Mouse (Mus musculus) Patski (cell line): ENCODE data around the gene Gm9958. TPM values are rescaled to one million over a fixed set of nuclear protein-coding genes. Genes with fewer than 3 reads are reported as not detected.
A peak's percentile ranks its signal among the peaks of the same experiment; 100 is the strongest.

Experiments used
- ATAC-seq: fragments of 100-300 bp; one replicate; pipeline ENCODE4 v1.8.0; 2021
- CTCF ChIA-PET: fragments of 350-600 bp; sonication (Branson Sonifier 250); formaldehyde crosslinking; loops from one replicate; lab custom pipeline; 2022; ENCODE audit warnings: inconsistent platforms; lab: Charles Lee
- POLR2A ChIA-PET: fragments of 350-600 bp; sonication (Branson Sonifier 250); formaldehyde crosslinking; loops from one replicate; lab custom pipeline; 2022; ENCODE audit warnings: antibody characterized with exemption, inconsistent platforms; lab: Charles Lee
- DNase-seq: peaks from one replicate; pipeline ENCODE4 v3.0.0-alpha.2; 2011; ENCODE audit warnings: low read depth, low spot score
- H3K27me3 ChIP-seq: fragments of 371-371 bp; one replicate; pipeline ENCODE4 v1.5.1; 2021
- CTCF ChIP-seq: fragments of 100-300 bp; IDR thresholded peaks from one replicate; pipeline ENCODE4 v1.5.1; 2021
- in situ Hi-C: fragments of 300-500 bp; cut with MboI; formaldehyde crosslinking; loops from 3 replicates; pipeline ENCODE4 v1.11.1; 2018; ENCODE audit warnings: low pct_unique_long_range_greater_than_20kb, mixed read lengths
- polyA plus RNA-seq: library from polyadenylated mRNA; unstranded; gene quantifications from one replicate; pipeline ENCODE4 v1.2.3, GENCODE M21; 2021

The Gm9958 gene
- 1.8 TPM for polyA plus RNA-seq

DNA sequence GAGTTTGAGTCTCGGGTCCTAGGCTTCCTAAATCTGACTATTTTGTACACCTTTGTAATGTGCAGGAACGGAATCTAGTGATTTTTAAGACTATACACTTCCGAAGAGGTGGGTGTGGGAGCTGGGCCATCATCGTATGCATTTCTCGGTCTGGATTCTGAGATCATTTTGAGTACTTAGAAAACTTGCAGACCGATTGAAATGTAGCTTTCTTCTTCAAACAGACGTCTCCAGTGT, at the start of gene Gm9958:
Gm9958 (plus strand) TSS at position 138 of the 237 bp plus-strand sequence.
- ChIA-PET CTCF (interaction anchor here (0.9 kb wide), 1 partner anchor 149 kb away, joined by 3 read pairs; no protein-coding TSS in a partner anchor), POLR2A (interaction anchor here (0.8 to 1.4 kb wide), 2 partner anchors 11 to 133 kb away, joined by 3 read pairs; no protein-coding TSS in a partner anchor)
- no peaks in the 10 kb centered on the region for H3K27me3 ChIP-seq
- TF ChIP-seq CTCF: no peak
- no peak for ATAC-seq
- no peak for DNase-seq
- in situ Hi-C loops: loop anchor here (5.0 to 25.0 kb wide), 2 partner anchors 145 to 905 kb away; partner anchors contain the start of genes Cox18 and Gc

DNA sequence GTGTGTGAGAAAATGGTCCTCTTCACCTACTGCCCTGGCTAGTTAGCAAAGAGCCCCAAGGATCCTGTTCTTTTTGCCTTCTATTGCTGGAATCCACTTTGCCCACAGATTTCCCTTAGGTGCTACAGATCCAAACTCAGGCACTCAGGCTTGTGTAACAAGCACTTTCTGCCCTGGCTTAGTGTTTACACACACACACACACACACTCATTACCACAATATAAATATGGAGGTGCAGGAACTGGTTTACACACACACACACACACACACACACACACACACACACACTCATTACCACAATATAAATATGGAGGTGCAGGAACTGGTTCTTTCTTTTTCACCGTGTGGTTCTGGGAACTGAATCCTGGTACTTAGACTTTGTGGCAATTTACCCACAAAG, 35.9 kb upstream of the Gm9958 start:
- ChIA-PET CTCF (interaction anchor here (1.2 to 1.4 kb wide), 2 partner anchors 16 to 33 kb away, joined by 3 read pairs; no protein-coding TSS in a partner anchor), POLR2A (no interaction called here)
- DNase-seq (no peak), ATAC-seq (no peak)
- no peaks in the 10 kb centered on the region for H3K27me3 ChIP-seq
- in situ Hi-C loops: no loop called here
- TF ChIP-seq CTCF: no peak

- CTCF ChIA-PET: interaction anchor here (1.2 kb wide), 1 partner anchor 14 kb away, joined by 3 read pairs; no protein-coding TSS in a partner anchor
- no peaks in the 10 kb centered on the region for H3K27me3 ChIP-seq
- no peak for ATAC-seq
- POLR2A ChIA-PET: no interaction called here
- no peak for TF ChIP-seq CTCF
- no peak for DNase-seq
- in situ Hi-C loops: no loop called here
Measured at GRCm38 (mm10) chr5:90332478-90332877, 34.5 kb upstream of the Gm9958 start.

DNA sequence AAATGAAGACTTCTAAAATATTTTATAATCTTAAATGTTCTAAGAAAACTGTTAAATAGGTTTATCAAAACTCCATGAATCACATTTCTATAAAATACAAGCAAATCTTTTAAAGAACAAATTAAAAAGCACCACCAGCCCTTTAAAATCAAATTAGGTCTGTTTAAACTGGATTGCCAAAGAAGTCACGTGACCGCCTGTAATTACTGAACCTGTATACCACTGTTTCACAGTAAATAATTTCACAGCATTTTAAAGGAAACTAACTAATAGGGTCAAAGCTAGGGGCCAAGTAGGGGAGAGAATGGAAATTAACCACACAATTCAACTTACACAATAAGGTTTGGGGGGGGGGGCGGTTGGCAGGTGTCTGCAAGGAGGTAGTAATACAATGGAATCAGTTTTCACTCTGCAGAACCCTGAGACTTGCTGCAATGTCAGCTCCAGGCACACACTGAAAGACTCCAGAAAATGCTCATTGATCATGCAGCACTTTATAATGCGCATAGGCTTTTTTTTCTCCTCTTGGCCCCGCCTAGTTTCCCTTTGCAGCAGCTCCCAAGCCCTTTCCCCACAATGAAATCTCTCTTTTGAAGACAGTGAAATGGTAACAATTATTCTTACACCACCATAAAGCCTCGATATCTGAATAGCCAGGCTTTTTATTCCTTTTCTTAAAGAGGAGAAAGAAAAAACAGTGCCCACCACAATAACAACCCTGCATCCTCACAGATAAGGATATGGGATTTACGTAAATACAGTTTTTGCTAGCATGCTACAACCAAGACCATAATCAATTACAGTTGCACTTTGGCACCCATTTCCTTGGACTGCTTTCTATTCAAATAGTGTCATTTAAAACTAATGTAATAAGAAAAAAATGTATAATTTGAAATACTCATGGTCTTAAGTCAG, 28.6 kb upstream of the Gm9958 start:
- no peaks in the 10 kb centered on the region for H3K27me3 ChIP-seq
- ATAC-seq (no peak), DNase-seq (no peak)
- in situ Hi-C loops: no loop called here
- CTCF ChIA-PET: interaction anchor here (1.5 kb wide), 1 partner anchor 31 kb away, joined by 3 read pairs; no protein-coding TSS in a partner anchor
- POLR2A ChIA-PET: no interaction called here
- no peak for TF ChIP-seq CTCF

DNA sequence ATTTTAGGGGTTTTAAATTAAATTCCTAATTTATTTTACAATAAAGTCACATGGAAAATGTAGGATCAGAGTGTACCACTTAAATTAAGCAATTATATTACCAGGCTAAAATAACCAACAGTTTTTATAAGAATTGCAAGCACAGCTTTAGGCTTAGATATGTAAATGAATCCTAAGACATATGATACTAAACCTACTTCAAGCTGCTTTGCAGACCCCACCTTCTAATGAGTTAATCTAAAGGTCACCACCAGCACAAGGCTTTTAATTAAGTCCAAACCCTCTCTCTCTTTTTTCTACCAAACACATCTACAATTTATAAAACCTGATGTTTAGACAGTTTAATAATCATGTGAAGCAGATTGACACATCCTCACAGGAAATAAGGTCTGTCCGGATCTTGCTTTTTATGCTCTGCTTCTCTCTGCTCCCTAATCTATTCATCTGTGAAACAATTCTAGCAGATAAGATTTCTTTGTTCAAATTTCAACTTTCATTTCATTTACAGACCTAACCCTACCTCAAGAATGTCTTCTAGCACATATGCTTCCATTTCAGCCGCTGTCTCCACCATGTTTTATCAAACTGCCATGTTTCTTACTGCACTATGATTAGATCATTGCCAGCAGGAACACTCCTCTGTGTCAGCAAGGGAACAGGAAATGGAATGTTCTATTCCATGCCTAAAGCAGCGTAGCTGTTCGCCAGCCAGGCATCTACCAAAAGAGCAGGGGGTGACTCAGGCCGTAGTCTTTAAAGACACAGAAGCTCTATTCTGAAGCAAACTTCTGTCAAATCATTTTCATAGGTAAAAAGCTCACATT, 27.7 kb upstream of the Gm9958 start:
- in situ Hi-C loops: no loop called here
- ChIA-PET CTCF (interaction anchor here (0.6 to 6.9 kb wide), 6 partner anchors 10 to 32 kb away, joined by 3 to 41 read pairs (median 3); no protein-coding TSS in a partner anchor), POLR2A (interaction anchor here (0.6 kb wide), 1 partner anchor 31 kb away, joined by 9 read pairs; no protein-coding TSS in a partner anchor)
- DNase-seq: peak; percentile 50
- ATAC-seq: peak; percentile 100
- no peaks in the 10 kb centered on the region for H3K27me3 ChIP-seq
- TF ChIP-seq CTCF: no peak

- POLR2A ChIA-PET: interaction anchor here (0.6 kb wide), 1 partner anchor 32 kb away, joined by 9 read pairs; no protein-coding TSS in a partner anchor
- in situ Hi-C loops: no loop called here
- DNase-seq (no peak), ATAC-seq (peak; percentile 23)
- no peak for TF ChIP-seq CTCF
- CTCF ChIA-PET: interaction anchor here (0.6 to 6.9 kb wide), 6 partner anchors 11 to 32 kb away, joined by 3 to 41 read pairs (median 3); no protein-coding TSS in a partner anchor
- H3K27me3 ChIP-seq: no peaks in the 10 kb centered on the region
Measured at GRCm38 (mm10) chr5:90339953-90340343, 27.1 kb upstream of the Gm9958 start.

GRCm38 (mm10) chr5:90340847-90341246, 26.2 kb upstream of the Gm9958 start:
- DNase-seq: no peak
- no peaks in the 10 kb centered on the region for H3K27me3 ChIP-seq
- POLR2A ChIA-PET: no interaction called here
- no peak for TF ChIP-seq CTCF
- in situ Hi-C loops: no loop called here
- no peak for ATAC-seq
- CTCF ChIA-PET: interaction anchor here (1.2 to 6.9 kb wide), 2 partner anchors 13 to 29 kb away, joined by 3 to 41 read pairs; no protein-coding TSS in a partner anchor

DNA sequence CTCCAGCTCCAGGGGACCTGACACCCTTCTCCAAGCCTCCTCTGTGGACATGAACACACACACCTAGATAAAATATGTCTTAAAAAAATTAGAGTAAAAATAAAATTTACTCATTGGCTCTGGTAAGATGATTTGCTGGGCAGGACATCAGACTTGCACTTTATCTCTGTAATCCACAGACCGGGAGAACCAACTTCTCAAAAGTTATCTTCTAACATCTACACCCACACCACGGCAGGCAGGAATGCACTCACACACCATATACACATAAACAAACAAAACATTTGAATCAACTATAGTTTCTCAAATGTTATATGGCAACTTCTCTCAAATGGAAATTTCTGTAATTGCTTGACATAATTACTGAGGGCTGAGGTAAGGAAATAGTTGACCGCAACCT, 20.1 kb upstream of the Gm9958 start:
- ChIA-PET POLR2A (no interaction called here), CTCF (interaction anchor here (1.0 to 3.2 kb wide), 2 partner anchors 15 to 17 kb away, joined by 3 to 13 read pairs; no protein-coding TSS in a partner anchor)
- no peak for TF ChIP-seq CTCF
- in situ Hi-C loops: no loop called here
- H3K27me3 ChIP-seq: no peaks in the 10 kb centered on the region
- ATAC-seq (no peak), DNase-seq (no peak)

- DNase-seq: no peak
- ATAC-seq: no peak
- ChIA-PET POLR2A (interaction anchor here (0.6 to 1.2 kb wide), 2 partner anchors 8 to 11 kb away, joined by 3 to 5 read pairs; no protein-coding TSS in a partner anchor), CTCF (interaction anchor here (1.7 to 4.8 kb wide), 3 partner anchors 10 to 67 kb away, joined by 4 to 41 read pairs (median 18); no protein-coding TSS in a partner anchor)
- TF ChIP-seq CTCF: no peak
- in situ Hi-C loops: loop anchor here (25.0 kb wide), 1 partner anchor 891 kb away; the partner anchor contains the start of gene Gc
- H3K27me3 ChIP-seq: no peaks in the 10 kb centered on the region
Measured at GRCm38 (mm10) chr5:90353552-90354317, 13.3 kb upstream of the Gm9958 start.
